Mouse (Mus musculus): ENCODE measurements around the gene Upk3b. TPM values are rescaled to one million over a fixed set of nuclear protein-coding genes. Genes with fewer than 3 reads are reported as not detected.

The Upk3b gene
- not detected in 2 replicates for total RNA-seq (2012; rRNA removed)
- not detected in 2 replicates for total RNA-seq (2014; rRNA removed)
- polyA plus RNA-seq (2012; ENCODE audit: insufficient read length, low read depth), result 0.09 TPM in 1 of 2 replicates, not detected in the other

GRCm38 (mm10) chr5:136038258-136039214 lies at the start of gene Upk3b:
TSS of gene Upk3b (plus strand) at chr5:136038496.
- dilution Hi-C loops (cut with MboI; ENCODE audit: extremely low pct_ligation_motif_present, extremely low pct_unique_long_range_greater_than_20kb, low sequenced_read_pairs), result no loop called here
- Histone ChIP-seq H3K9me3 (replicated peaks; ENCODE audit: low read length) (peaks cover 26% of the 10 kb centered on the region), H3K4me3 (replicated peaks in 1 of 3; ENCODE audit: low read depth in 2 of 3, low read length in 2 of 3, poor library complexity in 1 of 3) (no peak within 1 kb of the TSS), H3K36me3 (replicated peaks in 1 of 2; ENCODE audit: control insufficient read depth in 1 of 2, insufficient read depth in 1 of 2, low read length in 1 of 2) (peaks cover 0 to 6% of the 10 kb centered on the region in 2 experiments), H3K4me1 (ENCODE audit: control insufficient read depth in 1 of 2, insufficient read depth in 2 of 2) (peaks cover 19 to 52% of the 10 kb centered on the region in 2 experiments), H3K4me2 (ENCODE audit: insufficient read depth, low read depth, poor library complexity, severe bottlenecking) (no peak within 1 kb of the TSS), H3K27ac (ENCODE audit: insufficient read depth, low read depth) (no peak within 1 kb of the TSS), H3K27me3 (replicated peaks) (no peaks in the 10 kb centered on the region), H3K9ac (ENCODE audit: insufficient read depth, low read depth) (no peak within 1 kb of the TSS), H3K79me2 (replicated peaks; ENCODE audit: control insufficient read depth, extremely low read depth, insufficient read depth, poor library complexity, severe bottlenecking) (no peaks in the 10 kb centered on the region)
- no peak for DNase-seq (ENCODE audit: extremely low read depth)
- TF ChIP-seq IRF4 (IDR thresholded peaks at IDR 0.05; ENCODE audit: low read depth, low read length), result no peak
- no peak for TF ChIP-seq ETS1 (conservative IDR thresholded peaks at IDR 0.05; ENCODE audit: low read depth, low read length)
- in situ Hi-C loops (cut with MboI; ENCODE audit: low pct_ligation_motif_present, low pct_unique_long_range_greater_than_20kb, low sequenced_read_pairs), result no loop called here

- DNase-seq (ENCODE audit: extremely low read depth), result peak; percentile 71
- H3K4me2 ChIP-seq (ENCODE audit: insufficient read depth, low read depth, poor library complexity, severe bottlenecking), result no peak overlapping the region
- no peaks in the 10 kb centered on the region for H3K79me2 ChIP-seq (replicated peaks; ENCODE audit: control insufficient read depth, extremely low read depth, insufficient read depth, poor library complexity, severe bottlenecking)
- H3K4me3 ChIP-seq (replicated peaks in 1 of 3; ENCODE audit: low read depth in 2 of 3, low read length in 2 of 3, poor library complexity in 1 of 3), result no peak overlapping the region
- H3K27me3 ChIP-seq (replicated peaks), result no peaks in the 10 kb centered on the region
- no peaks in the 10 kb centered on the region for H3K9me3 ChIP-seq (replicated peaks; ENCODE audit: low read length)
- dilution Hi-C loops (cut with MboI; ENCODE audit: extremely low pct_ligation_motif_present, extremely low pct_unique_long_range_greater_than_20kb, low sequenced_read_pairs) (no loop called here), in situ Hi-C loops (cut with MboI; ENCODE audit: low pct_ligation_motif_present, low pct_unique_long_range_greater_than_20kb, low sequenced_read_pairs) (loop anchor here (5.0 kb wide), 1 partner anchor 37 kb away; no protein-coding TSS in a partner anchor)
- no peak overlapping the region for H3K27ac ChIP-seq (ENCODE audit: insufficient read depth, low read depth)
- H3K9ac ChIP-seq (ENCODE audit: insufficient read depth, low read depth), result no peak overlapping the region
- H3K4me1 ChIP-seq (ENCODE audit: control insufficient read depth in 1 of 2, insufficient read depth in 2 of 2), result peaks cover 11 to 45% of the 10 kb centered on the region in 2 experiments
- H3K36me3 ChIP-seq (replicated peaks in 1 of 2; ENCODE audit: control insufficient read depth in 1 of 2, insufficient read depth in 1 of 2, low read length in 1 of 2), result no peaks in the 10 kb centered on the region
- no peak for TF ChIP-seq UBTF (IDR thresholded peaks at IDR 0.05; ENCODE audit: low read depth, low read length)
- TF ChIP-seq EP300 (IDR thresholded peaks at IDR 0.05; ENCODE audit: low read length), result peak; percentile 89
- TF ChIP-seq CHD1 (IDR thresholded peaks at IDR 0.05; ENCODE audit: low read depth, low read length), result no peak
- TF ChIP-seq MYC (IDR thresholded peaks at IDR 0.05; ENCODE audit: low read depth, low read length), result peak; percentile 86
- no peak for TF ChIP-seq POLR2A (IDR thresholded peaks at IDR 0.05; ENCODE audit: low read depth, low read length)
- TF ChIP-seq JUN (IDR thresholded peaks at IDR 0.05; ENCODE audit: insufficient read depth, low read depth, low read length), result 0 out of 2 replicates have a peak, but pooled peaks have one; percentile 10
- TF ChIP-seq ZC3H11A (IDR thresholded peaks at IDR 0.05; ENCODE audit: low read depth, low read length), result no peak
- TF ChIP-seq MAX (IDR thresholded peaks at IDR 0.05; ENCODE audit: low read length), result peak; percentile 56
- peak; percentile 45 for TF ChIP-seq CHD2 (IDR thresholded peaks at IDR 0.05; ENCODE audit: low read length)
- peak; percentile 89 for TF ChIP-seq IRF4 (IDR thresholded peaks at IDR 0.05; ENCODE audit: low read depth, low read length)
- TF ChIP-seq POLR2AphosphoS2 (IDR thresholded peaks at IDR 0.05; ENCODE audit: low read depth, low read length), result no peak
- TF ChIP-seq MAZ (IDR thresholded peaks at IDR 0.05; ENCODE audit: low read depth, low read length), result no peak
- TF ChIP-seq HCFC1 (IDR thresholded peaks at IDR 0.05; ENCODE audit: low read depth, low read length), result 0 out of 2 replicates have a peak, but pooled peaks have one; percentile 12
- TF ChIP-seq E2F4 (IDR thresholded peaks at IDR 0.05; ENCODE audit: insufficient replicate concordance, low read depth, low read length), result no peak
- TF ChIP-seq ELF1 (IDR thresholded peaks at IDR 0.05; ENCODE audit: low read depth, low read length), result peak; percentile 63
- no peak for TF ChIP-seq NRF1 (IDR thresholded peaks at IDR 0.05; ENCODE audit: low read depth, low read length)
- no peak for TF ChIP-seq ZMIZ1 (IDR thresholded peaks at IDR 0.05; ENCODE audit: low read depth, low read length)
- no peak for TF ChIP-seq PAX5 (IDR thresholded peaks at IDR 0.05; ENCODE audit: low read length)
- TF ChIP-seq RAD21 (IDR thresholded peaks at IDR 0.05; ENCODE audit: low read depth, low read length), result no peak; the same call in 1 of the 2 replicates
- no peak for TF ChIP-seq TBP (conservative IDR thresholded peaks at IDR 0.05; ENCODE audit: low read depth, low read length)
- no peak for TF ChIP-seq NELFE (IDR thresholded peaks at IDR 0.05; ENCODE audit: low read depth, low read length)
- TF ChIP-seq MXI1 (IDR thresholded peaks at IDR 0.05; ENCODE audit: low read depth, low read length), result no peak
- no peak for TF ChIP-seq USF1 (IDR thresholded peaks at IDR 0.05; ENCODE audit: low read depth, low read length)
- no peak for TF ChIP-seq SMC3 (IDR thresholded peaks at IDR 0.05; ENCODE audit: low read depth, low read length)
- TF ChIP-seq SIN3A (IDR thresholded peaks at IDR 0.05; ENCODE audit: low read length), result 0 out of 2 replicates have a peak, but pooled peaks have one; percentile 59
- no peak for TF ChIP-seq USF2 (conservative IDR thresholded peaks at IDR 0.05; ENCODE audit: low read depth, low read length)
- TF ChIP-seq TCF12 (IDR thresholded peaks at IDR 0.05; ENCODE audit: low read depth, low read length), result peak; percentile 71; the same call in 1 of the 2 replicates
- 0 out of 2 replicates have a peak, but pooled peaks have one; percentile 14 for TF ChIP-seq JUND (conservative IDR thresholded peaks at IDR 0.05; ENCODE audit: low read depth, low read length)
- no peak for TF ChIP-seq KAT2A (IDR thresholded peaks at IDR 0.05; ENCODE audit: insufficient replicate concordance, low read length)
These were observed 47.7 kb upstream of the Upk3b start for GRCm38 (mm10) chr5:135990601-135991000.

All from CH12.LX (cell line).